Mouse (Mus musculus) ES-Bruce4 (cell line): Measurements from ENCODE around the gene Plcb3. TPM values are rescaled to one million over a fixed set of nuclear protein-coding genes. Genes with fewer than 3 reads are reported as not detected.
"Not testable (repeated sequence)": the region's sequence is repeated elsewhere in the genome, so short reads cannot be mapped to it uniquely, and the experiment has no call there.

Experiments used
- H3K27ac ChIP-seq: 2 replicates; pipeline ENCODE4 v1.5.1; 2012; ENCODE audit warnings: low read length, inconsistent platforms; ENCODE audit not compliant: insufficient read depth
- H3K27me3 ChIP-seq: 2 replicates; pipeline ENCODE4 v1.6.1; 2012; ENCODE audit warnings: mild to moderate bottlenecking, low read length, inconsistent platforms; ENCODE audit not compliant: control insufficient read depth, poor library complexity, insufficient read depth, severe bottlenecking
- H3K36me3 ChIP-seq: 2 replicates; pipeline ENCODE4 v1.6.1; 2012; ENCODE audit warnings: inconsistent platforms, mild to moderate bottlenecking, low read length, moderate library complexity; ENCODE audit not compliant: control insufficient read depth, poor library complexity, insufficient read depth, severe bottlenecking
- H3K4me1 ChIP-seq: one replicate; pipeline ENCODE4 v1.8.1; 2011; ENCODE audit warnings: low read length; ENCODE audit not compliant: control insufficient read depth, insufficient read depth
- H3K4me3 ChIP-seq: 2 replicates; pipeline ENCODE4 v1.5.1; 2011; ENCODE audit warnings: low read depth, mild to moderate bottlenecking, low read length
- H3K9ac ChIP-seq: 2 replicates; pipeline ENCODE4 v1.6.1; 2012; ENCODE audit warnings: low read depth, mild to moderate bottlenecking, inconsistent platforms; ENCODE audit not compliant: poor library complexity, severe bottlenecking
- H3K9me3 ChIP-seq: replicated peaks from 2 replicates; pipeline ENCODE4 v1.6.1; 2012; ENCODE audit warnings: mild to moderate bottlenecking, low read length, inconsistent platforms; ENCODE audit not compliant: control insufficient read depth, poor library complexity, insufficient read depth, severe bottlenecking
- CTCF ChIP-seq: IDR thresholded peaks from one replicate; pipeline ENCODE4 v1.8.1; 2011; ENCODE audit warnings: low read depth, low read length
- EP300 ChIP-seq: IDR thresholded peaks from 2 replicates; pipeline ENCODE4 v1.6.1; 2011; ENCODE audit warnings: low read depth, low read length; ENCODE audit not compliant: insufficient read depth
- POLR2A ChIP-seq: IDR thresholded peaks from one replicate; pipeline ENCODE4 v1.8.1; 2011; ENCODE audit warnings: low read length; ENCODE audit not compliant: insufficient read depth
- polyA plus RNA-seq: library from polyadenylated mRNA; stranded (reverse); fragments of >200 nt; gene quantifications from 2 replicates; pipeline ENCODE4 v1.2.4, GENCODE M21; 2011; ENCODE audit warnings: low read depth; ENCODE audit not compliant: missing spikeins, insufficient read depth, insufficient read length

Plcb3 gene
- polyA plus RNA-seq, 1 experiment, result 42.4 TPM

DNA sequence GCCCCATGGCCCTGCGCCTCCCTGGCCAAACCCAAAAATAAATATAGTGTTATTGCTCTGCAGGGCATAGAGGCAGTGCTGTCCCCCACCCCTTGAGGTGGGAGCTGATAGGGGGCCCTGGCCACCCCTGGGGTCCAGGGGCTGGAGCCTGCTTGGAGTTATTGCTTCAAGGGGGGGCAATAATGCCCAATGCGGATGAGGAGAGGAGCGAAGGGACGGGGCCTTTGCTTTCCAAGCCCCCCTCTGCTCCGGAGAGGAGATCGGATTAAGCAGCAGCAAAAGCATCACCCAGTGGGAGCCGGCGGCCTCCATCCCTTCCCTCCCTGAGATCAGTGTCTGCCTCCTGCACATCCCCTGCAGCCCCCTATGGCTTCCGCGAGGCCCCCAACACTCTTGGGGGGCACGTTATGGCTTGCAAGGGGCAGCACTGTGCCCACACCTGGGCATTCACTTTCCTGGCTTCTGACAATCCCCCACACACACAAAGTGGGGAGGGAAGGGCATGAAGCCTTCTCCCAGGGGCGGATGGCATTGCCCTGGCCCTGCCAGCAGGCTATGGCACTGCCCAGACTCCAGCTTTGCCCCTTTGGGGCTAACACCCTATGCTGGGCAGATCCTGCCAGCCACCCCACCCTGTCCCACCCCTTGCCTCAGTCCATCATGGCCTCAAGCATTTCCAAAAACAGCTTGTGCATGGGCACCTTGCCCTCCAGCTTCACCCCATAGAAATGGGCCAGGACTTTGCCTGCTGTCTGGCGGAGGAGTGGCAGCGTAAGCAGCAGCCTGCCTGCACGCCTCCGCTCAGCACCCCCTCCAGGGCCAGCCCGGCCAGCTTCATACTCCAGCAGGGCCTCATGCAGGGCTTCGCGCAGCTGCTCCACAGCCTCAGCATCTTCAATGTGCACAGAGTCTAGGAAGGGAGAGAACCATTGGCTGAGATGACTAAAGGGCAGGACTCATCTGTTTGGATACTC lies 64.9 kb downstream of the Plcb3 start:
- Histone ChIP-seq H3K4me3 (no peak overlapping the region), H3K27me3 (no peaks in the 10 kb centered on the region), H3K27ac (no peak overlapping the region), H3K9ac (0 out of 2 replicates have a peak overlapping the region, but pooled peaks have one; percentile 28), H3K9me3 (no peaks in the 10 kb centered on the region), H3K4me1 (no peaks in the 10 kb centered on the region), H3K36me3 (peaks cover 13% of the 10 kb centered on the region; the same call in 1 of the 2 replicates)
- TF ChIP-seq POLR2A, result no peak
- no peak for TF ChIP-seq CTCF
- TF ChIP-seq EP300, result no peak

- not testable (repeated sequence) for H3K9me3 ChIP-seq, H3K27me3 ChIP-seq, H3K27ac ChIP-seq, H3K4me1 ChIP-seq
- Histone ChIP-seq H3K4me3 (peak overlapping the region; percentile 78), H3K9ac (peak overlapping the region; percentile 26), H3K36me3 (peaks cover 15% of the 10 kb centered on the region; the same call in 1 of the 2 replicates)
Observed at GRCm38 (mm10) chr19:6910306-6910705, 66.0 kb downstream of the Plcb3 start.

DNA sequence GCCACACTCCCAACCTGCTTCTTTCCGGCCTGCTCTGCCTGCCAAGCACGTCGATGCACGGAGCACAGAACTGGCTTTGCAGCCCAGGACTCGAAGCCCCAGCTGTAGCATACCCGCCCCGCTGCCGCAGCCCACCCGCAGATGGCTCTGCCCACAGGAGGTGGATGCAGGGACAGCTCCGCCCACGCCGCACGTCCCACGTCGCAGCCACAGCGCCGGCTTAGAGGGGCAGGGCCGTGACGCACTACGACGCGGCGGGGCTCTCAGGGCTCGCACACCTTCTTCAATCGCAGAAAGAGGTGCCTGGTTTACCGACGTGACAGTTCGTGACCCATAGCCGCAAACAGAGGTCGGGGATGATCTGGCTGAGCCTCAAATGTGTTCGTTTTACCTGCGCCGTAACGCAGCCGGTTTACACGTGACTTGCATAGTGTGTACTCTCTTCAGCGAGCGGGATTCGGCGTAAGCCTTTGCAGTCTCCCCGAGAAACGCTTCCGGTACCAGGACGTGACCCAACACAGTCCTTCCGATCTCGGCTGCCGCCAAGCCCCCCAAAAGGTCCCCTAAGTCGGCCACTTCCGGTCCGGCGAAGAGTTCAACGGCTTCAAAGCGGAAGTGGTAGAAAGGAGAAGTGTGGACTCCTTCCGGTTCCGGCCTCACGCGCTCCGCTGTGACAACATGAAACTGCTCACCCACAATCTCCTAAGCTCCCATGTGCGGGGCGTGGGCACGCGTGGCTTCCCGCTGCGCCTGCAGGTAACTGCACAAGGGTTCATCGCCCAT lies 66.6 kb downstream of the Plcb3 start, which contains the start of the genes Trmt112 and Prdx5:
Gene Trmt112, plus strand, starts transcription at position 192 of the 783 bp plus-strand sequence.
Gene Prdx5, minus strand, starts transcription at position 600 of the 783 bp plus-strand sequence.
- no peak for TF ChIP-seq CTCF
- peak; percentile 51 for TF ChIP-seq POLR2A
- Histone ChIP-seq H3K36me3 (peaks cover 15% of the 10 kb centered on the region; the same call in 1 of the 2 replicates), H3K4me3 (peak within 1 kb of the TSS; percentile 78), H3K9me3 (no peaks in the 10 kb centered on the region), H3K9ac (peak within 1 kb of the TSS; percentile 28), H3K27me3 (no peaks in the 10 kb centered on the region), H3K4me1 (no peaks in the 10 kb centered on the region), H3K27ac (peak within 1 kb of the TSS; percentile 74)

DNA sequence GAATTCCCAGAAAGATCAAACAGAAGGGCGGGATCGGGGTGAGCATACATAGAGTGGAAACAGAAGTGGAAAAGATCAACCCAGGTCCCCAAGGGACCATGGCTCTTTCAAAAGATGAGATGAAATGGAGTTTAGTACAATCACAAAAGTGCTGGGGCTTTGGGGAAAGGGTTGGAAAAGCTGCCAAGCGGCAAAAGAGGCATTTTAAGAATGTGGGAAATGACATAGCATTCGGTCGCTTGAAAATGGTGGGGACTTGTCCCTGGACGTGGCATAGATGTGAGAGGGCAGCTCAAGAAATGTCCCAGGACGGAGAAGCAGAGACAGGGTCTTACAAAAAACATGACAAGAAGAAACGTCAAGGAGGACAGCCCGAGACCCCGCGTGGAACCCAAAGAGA lies 67.2 kb downstream of the Plcb3 start:
- Histone ChIP-seq H3K4me1 (no peaks in the 10 kb centered on the region), H3K27me3 (no peaks in the 10 kb centered on the region), H3K4me3 (peak overlapping the region; percentile 78), H3K27ac (peak overlapping the region; percentile 74; the same call in 1 of the 2 replicates), H3K9me3 (no peaks in the 10 kb centered on the region), H3K9ac (peak overlapping the region; percentile 26), H3K36me3 (peaks cover 15% of the 10 kb centered on the region; the same call in 1 of the 2 replicates)
- TF ChIP-seq CTCF (no peak), POLR2A (no peak), EP300 (no peak)

DNA sequence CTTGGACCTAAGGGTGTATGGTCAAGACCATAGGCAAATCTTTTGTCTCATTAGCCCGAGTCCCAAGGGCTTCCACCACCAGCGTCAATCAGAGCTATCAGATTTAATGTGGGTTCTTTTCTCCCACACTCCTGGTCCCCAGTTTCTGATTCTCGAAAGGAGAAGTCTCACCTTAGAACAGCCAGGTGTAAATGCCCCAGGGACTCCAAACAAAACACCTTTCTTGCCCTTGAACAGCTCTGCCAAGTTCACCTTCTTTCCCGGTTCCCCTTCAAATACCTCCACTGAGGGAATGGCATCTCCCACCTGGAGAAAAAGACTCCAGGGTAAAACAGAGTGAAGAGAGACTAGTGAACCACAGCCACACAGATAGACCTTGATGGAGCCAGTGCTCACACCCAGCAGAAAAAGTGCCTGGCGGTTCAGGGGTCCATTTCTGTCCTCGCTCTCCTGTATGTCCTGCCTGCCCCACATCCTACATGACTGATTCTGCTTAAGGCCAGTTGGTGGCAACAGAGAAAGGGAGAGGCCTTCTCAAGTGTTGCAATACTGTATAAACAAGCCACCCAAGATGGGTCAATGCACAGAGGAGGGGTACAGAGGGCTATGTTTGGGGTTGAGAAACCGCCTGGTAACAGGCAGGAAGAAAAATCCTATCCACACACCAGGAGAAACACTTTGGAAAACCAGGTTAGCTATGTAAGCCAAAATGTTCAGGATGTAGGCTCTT lies 68.3 kb downstream of the Plcb3 start:
- Histone ChIP-seq H3K9ac (no peak overlapping the region), H3K27me3 (no peaks in the 10 kb centered on the region), H3K9me3 (no peaks in the 10 kb centered on the region), H3K4me1 (no peaks in the 10 kb centered on the region), H3K27ac (no peak overlapping the region), H3K4me3 (no peak overlapping the region), H3K36me3 (peaks cover 14% of the 10 kb centered on the region; the same call in 1 of the 2 replicates)
- TF ChIP-seq CTCF (no peak), POLR2A (no peak), EP300 (no peak)
